8 mouse cellular contexts compared by ENCODE assay signal in genomic region chr17:8051247-8051646, GRCm38 (mm10).
A peak's percentile ranks its signal among the peaks of the same experiment; 100 is the strongest.
DNase-seq lines count a peak whose midpoint lies in the region; ATAC-seq and TF ChIP-seq lines count a peak whose summit lies in the region.
"Not testable (repeated sequence)": the region's sequence is repeated elsewhere in the genome, so short reads cannot be mapped to it uniquely, and the experiment has no call there.

No protein-coding gene starts in this region.

- H3K27ac ChIP-seq in forebrain, embryonic 12.5 days; liver, postnatal 0 days (ENCODE audit: low read depth); neural tube, embryonic 13.5 days (replicated peaks): not testable (repeated sequence)

- not testable (repeated sequence) for H3K9ac ChIP-seq in forebrain, embryonic 12.5 days; liver, postnatal 0 days (replicated peaks); neural tube, embryonic 13.5 days

- not testable (repeated sequence) for H3K36me3 ChIP-seq in forebrain, embryonic 12.5 days (replicated peaks); liver, postnatal 0 days (replicated peaks; ENCODE audit: insufficient read depth, low read length); neural tube, embryonic 13.5 days

- ATAC-seq in forebrain, embryonic 12.5 days (ENCODE audit: low FRiP score): peak; percentile 33; the same call in 1 of the 2 replicates
- peak; percentile 48; the same call in 1 of the 2 replicates for ATAC-seq in liver, postnatal 0 days
- peak; percentile 64; the same call in 1 of the 2 replicates for ATAC-seq in neural tube, embryonic 13.5 days (ENCODE audit: low read depth)

- H3K4me1 ChIP-seq in forebrain, embryonic 12.5 days; liver, postnatal 0 days (ENCODE audit: insufficient read depth); neural tube, embryonic 13.5 days (replicated peaks): not testable (repeated sequence)

- not testable (repeated sequence) for H3K27me3 ChIP-seq in forebrain, embryonic 12.5 days; liver, postnatal 0 days (ENCODE audit: insufficient read depth, low read length); neural tube, embryonic 13.5 days

- peak; percentile 68 to 83 for DNase-seq in CD8-positive naive resting alpha-beta T cell, adult 2 months (ENCODE audit: low read depth in 2 of 2, low spot score in 2 of 2)
- DNase-seq in c-Kit-positive CD71-positive TER-119-negative erythroid progenitor cells, embryonic 14.5 days (ENCODE audit: low read depth): peak; percentile 1
- peak; percentile 73 to 89 for DNase-seq in heart, postnatal 14 days
- DNase-seq in kidney, postnatal 25 days: peak; percentile 77 to 89
- peak; percentile 15 for DNase-seq in liver, postnatal 0 days
- peak; percentile 39 for DNase-seq in testis, postnatal 14 days (ENCODE audit: low spot score)

- TF ChIP-seq CTCF in liver, postnatal 0 days (IDR thresholded peaks at IDR 0.05; ENCODE audit: low read depth): peak; percentile 67

- not testable (repeated sequence) for H3K9me3 ChIP-seq in forebrain, embryonic 12.5 days; liver, postnatal 0 days (ENCODE audit: low read length); neural tube, embryonic 13.5 days

- not testable (repeated sequence) for H3K4me2 ChIP-seq in forebrain, embryonic 12.5 days; liver, postnatal 0 days (ENCODE audit: low read depth, low read length); neural tube, embryonic 13.5 days

- intact Hi-C loops in heart, postnatal 14 days (cut with DNase I): not testable (repeated sequence)

- not testable (repeated sequence) for H3K4me3 ChIP-seq in forebrain, embryonic 12.5 days (replicated peaks); liver, postnatal 0 days (ENCODE audit: low read depth, low read length); neural tube, embryonic 13.5 days

- TF ChIP-seq EP300 in liver, postnatal 0 days (IDR thresholded peaks at IDR 0.05; ENCODE audit: low read depth): not testable (repeated sequence)

- 34% methylated on average over 3 of the region's 3 CpGs for WGBS in forebrain, embryonic 12.5 days
- WGBS in liver, postnatal 0 days (ENCODE audit: insufficient replicate concordance): 38% methylated on average over 3 of the region's 3 CpGs
- 33% methylated on average over 3 of the region's 3 CpGs for WGBS in neural tube, embryonic 13.5 days

Comparison
In these comparisons a context has a peak if more than half of its experiments do, and no peak if none do; other contexts are left out.
1. DNase-seq: peak in every context shown above with its lines; median percentile 83 in kidney, postnatal 25 days; 81 in heart, postnatal 14 days; 76 in CD8-positive naive resting alpha-beta T cell, adult 2 months; 39 in testis, postnatal 14 days; 15 in liver, postnatal 0 days; 1 in c-Kit-positive CD71-positive TER-119-negative erythroid progenitor cells, embryonic 14.5 days.